ENCODE assay signal across 8 mouse cellular contexts in genomic region chr1:180763828-180764227, GRCm38 (mm10). TPM values are rescaled to one million over a fixed set of nuclear protein-coding genes. Genes with fewer than 3 reads are reported as not detected.
DNase-seq lines count a peak whose midpoint lies in the region; ATAC-seq and TF ChIP-seq lines count a peak whose summit lies in the region.

No protein-coding gene starts in this region.

- intact Hi-C loops in gastrocnemius, postnatal 14 days (cut with DNase I; ENCODE audit: low total_unique reads): loop anchor here (2.0 to 10.0 kb wide), 2 partner anchors 39 to 329 kb away; no protein-coding TSS in a partner anchor
- intact Hi-C loops in left cerebral cortex, postnatal 10 days (cut with DNase I): loop anchor here (5.0 to 10.0 kb wide), 3 partner anchors 42 to 499 kb away; partner anchors contain the start of gene Psen2

- peak; percentile 80 for DNase-seq in adipocyte (ENCODE audit: low spot score)
- peak; percentile 82 for DNase-seq in gastrocnemius, postnatal 14 days
- peak; percentile 85 to 86 for DNase-seq in left cerebral cortex, postnatal 10 days (ENCODE audit: extremely low spot score in 1 of 2, low spot score in 2 of 2)
- DNase-seq in right cerebral cortex, postnatal 14 days: peak; percentile 83
- DNase-seq in urinary bladder, postnatal 4 days (ENCODE audit: low spot score in 2 of 2): peak; percentile 75 to 85

- ATAC-seq in inflammation-experienced regulatory T-cells, adult 6 months: peak; percentile 42
- ATAC-seq in megakaryocyte-erythroid progenitor cell, adult 5-6 weeks (replicated peaks; ENCODE audit: low FRiP score, low TSS enrichment, poor library complexity, severe bottlenecking): peak; percentile 75

- TF ChIP-seq POLR2A in cortical plate, adult 2 months (IDR thresholded peaks at IDR 0.05; ENCODE audit: extremely low read depth, insufficient read depth, low read length): no peak

- no peak overlapping the region for H3K27ac ChIP-seq in cortical plate, adult 2 months (ENCODE audit: insufficient read depth, low read length)

- peak; percentile 96 for TF ChIP-seq CTCF in cortical plate, adult 2 months (IDR thresholded peaks at IDR 0.05; ENCODE audit: extremely low read depth, insufficient read depth, low read length)

- 0 out of 2 replicates have a peak overlapping the region, but pooled peaks have one; percentile 1 for H3K4me3 ChIP-seq in cortical plate, adult 2 months (ENCODE audit: insufficient read depth, low read length)

- H3K4me1 ChIP-seq in cortical plate, adult 2 months (ENCODE audit: control insufficient read depth, insufficient read depth, low read length): no peaks in the 10 kb centered on the region

RNA-seq across cellular contexts. Expression of gene Acbd3, which starts 38.0 kb away (rescaled TPM):
- 22.0 and 22.5 TPM in 2 replicates for polyA plus RNA-seq in cortical plate, adult 2 months (2012; rRNA removed)
- total RNA-seq in gastrocnemius, postnatal 14 days (2021): 10 to 100 TPM; 15.4 to 16.9 TPM
- 10 to 100 TPM; 10.9 to 14.4 (median 14.0) TPM for polyA plus RNA-seq in inflammation-experienced regulatory T-cells, adult 6 months (2017; shearing (Covaris generic))
- 10 to 100 TPM; 31.8 to 32.2 TPM for total RNA-seq in left cerebral cortex, postnatal 10 days (2021)
- total RNA-seq in megakaryocyte-erythroid progenitor cell, adult 5-6 weeks (2014; fragmentation: Nextera tagmentation): 19.1 and 21.9 TPM in 2 replicates
- 42.7 and 44.4 TPM in 2 replicates for total RNA-seq in megakaryocyte-erythroid progenitor cell, adult 5-6 weeks (2017)

RNA-seq across cellular contexts. Expression of gene H3f3a, which starts 49.9 kb away (rescaled TPM):
- 334 and 359 TPM in 2 replicates for polyA plus RNA-seq in cortical plate, adult 2 months (2012; rRNA removed)
- total RNA-seq in gastrocnemius, postnatal 14 days (2021): 100 to 1,000 TPM; 448 to 473 TPM
- 100 to 1,000 TPM; 553 to 843 (median 762) TPM for polyA plus RNA-seq in inflammation-experienced regulatory T-cells, adult 6 months (2017; shearing (Covaris generic))
- total RNA-seq in left cerebral cortex, postnatal 10 days (2021): 100 to 1,000 TPM; 442 to 467 TPM
- total RNA-seq in megakaryocyte-erythroid progenitor cell, adult 5-6 weeks (2014; fragmentation: Nextera tagmentation): 737 and 1,041 TPM in 2 replicates
- 1,518 and 1,745 TPM in 2 replicates for total RNA-seq in megakaryocyte-erythroid progenitor cell, adult 5-6 weeks (2017)
